Mouse (Mus musculus): ENCODE data around the gene Filip1l. TPM values are rescaled to one million over a fixed set of nuclear protein-coding genes. Genes with fewer than 3 reads are reported as not detected.
A peak's percentile ranks its signal among the peaks of the same experiment; 100 is the strongest.

Filip1l gene
- polyA plus RNA-seq, 1 experiment from 2014 or later: 116 TPM

DNA sequence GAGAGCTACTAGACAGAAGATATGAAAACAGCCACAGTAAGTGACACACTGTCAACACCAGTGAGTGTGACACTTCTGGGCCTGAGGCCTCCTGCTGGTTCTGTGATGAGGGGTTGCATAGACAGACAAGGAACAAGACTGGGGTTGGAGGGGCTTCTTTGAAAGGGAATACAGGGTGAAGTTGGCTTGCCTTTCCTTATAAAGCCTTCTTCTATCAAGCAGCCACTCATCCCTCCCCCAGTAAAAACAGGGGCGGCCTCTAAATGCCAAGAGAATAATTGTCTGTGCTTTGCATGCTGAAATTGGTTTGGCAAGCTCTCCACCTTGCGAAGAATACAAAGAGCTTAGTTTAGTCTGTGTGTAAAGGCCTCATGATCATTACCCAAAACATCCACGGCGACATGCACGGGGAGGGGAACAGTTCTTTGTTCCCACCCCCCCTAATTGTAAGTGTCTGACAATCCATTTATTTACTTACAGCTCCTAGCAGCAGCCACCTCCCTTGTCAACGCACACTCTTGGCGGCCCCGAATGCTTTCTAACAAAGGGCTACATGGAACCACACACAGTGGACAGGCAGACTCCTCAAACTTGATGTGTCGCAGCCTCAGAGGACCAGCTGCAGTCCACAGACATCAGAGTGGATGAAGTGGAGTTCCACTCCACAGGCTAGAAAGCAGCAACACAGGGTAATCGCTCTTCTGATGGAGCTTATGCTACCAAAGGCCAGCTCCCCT is 143.7 kb downstream of the Filip1l start:
- no peak for DNase-seq (ENCODE audit: low read depth, low spot score)

DNA sequence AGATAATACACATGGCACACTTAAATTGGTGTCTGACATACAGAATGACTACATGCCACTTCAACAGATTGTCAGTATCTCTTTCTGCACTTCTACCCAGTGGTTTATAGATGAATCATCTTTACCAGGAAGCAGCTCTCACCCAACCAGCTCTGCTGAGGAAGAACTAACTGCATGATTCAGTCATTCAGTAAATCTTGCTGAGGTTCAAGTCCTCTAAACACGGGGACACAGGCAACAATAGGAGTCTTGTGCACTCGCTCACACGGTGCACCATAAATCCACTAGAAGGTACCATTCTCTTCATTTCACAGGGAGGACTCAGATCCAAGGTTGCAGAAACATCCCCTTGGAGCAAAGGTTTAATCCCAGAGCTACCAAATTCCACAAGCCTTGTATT is 148.0 kb downstream of the Filip1l start:
- ChIA-PET POLR2A (no interaction called here), CTCF (interaction anchor here (0.8 to 2.1 kb wide), 4 partner anchors 10 to 46 kb away, joined by 3 to 9 read pairs (median 4); no protein-coding TSS in a partner anchor)
- no peak for DNase-seq (ENCODE audit: low read depth, low spot score)
- H3K27me3 ChIP-seq: no peaks in the 10 kb centered on the region
- ATAC-seq: no peak
- no peak for TF ChIP-seq CTCF (IDR thresholded peaks at IDR 0.05)
- in situ Hi-C loops (cut with MboI; ENCODE audit: low pct_unique_long_range_greater_than_20kb): no loop called here

More for the DNA sequence above, 143.7 kb downstream of the Filip1l start:
- ATAC-seq: no peak
- ChIA-PET CTCF (no interaction called here), POLR2A (interaction anchor here (1.4 kb wide), 1 partner anchor 18 kb away, joined by 4 read pairs; no protein-coding TSS in a partner anchor)
- in situ Hi-C loops (cut with MboI; ENCODE audit: low pct_unique_long_range_greater_than_20kb): no loop called here
- no peak for TF ChIP-seq CTCF (IDR thresholded peaks at IDR 0.05)
- H3K27me3 ChIP-seq: no peaks in the 10 kb centered on the region

DNA sequence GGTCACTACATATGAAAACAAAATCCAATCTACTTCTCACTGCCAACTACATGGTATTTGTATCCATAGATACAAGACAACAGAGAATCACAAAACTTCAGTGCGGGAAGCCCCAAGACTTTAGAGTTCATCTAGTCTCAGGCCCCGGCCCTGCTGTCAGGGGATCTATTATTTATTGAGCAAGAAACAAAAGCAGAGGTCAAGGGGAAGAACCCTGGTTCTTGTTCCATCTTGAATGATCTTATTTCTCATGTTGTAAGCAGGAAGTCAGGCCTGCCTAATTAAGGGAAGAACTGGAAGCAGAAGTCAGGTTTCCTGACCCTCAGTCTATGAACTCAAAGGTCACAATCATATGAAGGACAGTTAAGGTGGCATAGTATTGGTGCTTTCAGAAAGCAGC is 149.3 kb downstream of the Filip1l start:
- CTCF ChIA-PET: interaction anchor here (2.1 kb wide), 1 partner anchor 14 kb away, joined by 6 read pairs; no protein-coding TSS in a partner anchor
- DNase-seq (ENCODE audit: low read depth, low spot score) (no peak), ATAC-seq (no peak)
- TF ChIP-seq CTCF (IDR thresholded peaks at IDR 0.05): no peak
- in situ Hi-C loops (cut with MboI; ENCODE audit: low pct_unique_long_range_greater_than_20kb): no loop called here
- no peaks in the 10 kb centered on the region for H3K27me3 ChIP-seq
- POLR2A ChIA-PET: no interaction called here

DNA sequence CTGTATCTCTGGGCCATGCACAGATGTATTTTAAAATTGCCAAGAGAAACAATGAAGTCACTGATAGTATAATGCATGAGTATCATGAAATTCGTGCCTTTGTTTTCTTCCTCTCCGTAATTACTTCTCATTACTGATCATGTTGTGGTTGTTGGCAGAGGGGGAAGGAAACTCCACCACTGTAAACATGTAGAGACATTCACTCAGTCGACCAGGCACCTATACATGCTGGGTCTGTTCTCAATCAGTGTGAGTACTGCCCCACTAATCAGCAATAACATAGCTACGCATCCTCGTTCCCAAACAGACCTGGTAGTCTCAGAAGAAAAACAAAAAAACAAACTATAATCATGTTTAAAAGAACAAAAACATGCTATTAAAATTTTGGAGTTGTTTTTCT is 149.9 kb downstream of the Filip1l start:
- ChIA-PET POLR2A (no interaction called here), CTCF (no interaction called here)
- TF ChIP-seq CTCF (IDR thresholded peaks at IDR 0.05): no peak
- H3K27me3 ChIP-seq: no peaks in the 10 kb centered on the region
- DNase-seq (ENCODE audit: low read depth, low spot score) (no peak), ATAC-seq (no peak)
- in situ Hi-C loops (cut with MboI; ENCODE audit: low pct_unique_long_range_greater_than_20kb): no loop called here

DNA sequence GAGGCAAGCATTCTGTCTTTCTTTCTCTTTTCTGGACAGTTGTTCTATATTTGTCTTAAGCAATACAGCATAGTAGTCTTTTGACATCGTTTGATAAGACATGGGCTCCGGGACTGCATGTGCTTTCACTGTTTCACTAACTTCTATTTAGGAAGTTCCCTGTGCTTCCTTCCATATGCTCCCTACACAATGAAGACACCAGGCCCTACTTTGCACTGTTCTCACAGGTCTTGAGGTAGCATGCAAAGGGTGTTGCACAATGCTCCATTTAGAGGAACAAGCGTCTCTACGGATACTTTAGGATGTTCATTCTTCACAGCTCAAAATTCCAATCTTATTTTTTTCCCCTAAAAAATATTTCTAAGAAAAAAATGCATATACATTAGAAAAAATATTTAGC is 151.8 kb downstream of the Filip1l start:
- ChIA-PET POLR2A (no interaction called here), CTCF (interaction anchor here (1.1 kb wide), 1 partner anchor 9 kb away, joined by 3 read pairs; no protein-coding TSS in a partner anchor)
- ATAC-seq (no peak), DNase-seq (ENCODE audit: low read depth, low spot score) (no peak)
- H3K27me3 ChIP-seq: no peaks in the 10 kb centered on the region
- in situ Hi-C loops (cut with MboI; ENCODE audit: low pct_unique_long_range_greater_than_20kb): no loop called here
- no peak for TF ChIP-seq CTCF (IDR thresholded peaks at IDR 0.05)

DNA sequence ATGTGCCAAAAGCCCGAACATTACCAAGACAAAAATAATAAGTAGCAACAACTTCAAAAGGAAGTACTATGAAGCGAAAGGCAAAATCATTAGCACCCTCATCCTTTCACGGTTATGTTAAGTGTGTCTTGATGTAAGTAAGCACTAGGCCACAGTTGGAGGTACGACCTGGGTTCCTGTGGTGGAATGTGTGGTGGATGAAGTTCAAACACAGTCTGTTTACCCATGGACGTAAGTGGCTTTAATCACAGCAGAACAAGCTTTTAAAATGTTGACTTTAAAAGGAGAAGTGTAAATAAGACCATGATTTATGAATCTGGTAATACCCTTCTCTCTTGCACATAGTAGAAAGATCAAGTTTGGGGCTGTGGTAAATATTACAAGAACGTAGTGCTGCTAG is 153.2 kb downstream of the Filip1l start:
- no peaks in the 10 kb centered on the region for H3K27me3 ChIP-seq
- ATAC-seq (no peak), DNase-seq (ENCODE audit: low read depth, low spot score) (no peak)
- no peak for TF ChIP-seq CTCF (IDR thresholded peaks at IDR 0.05)
- ChIA-PET CTCF (no interaction called here), POLR2A (no interaction called here)
- in situ Hi-C loops (cut with MboI; ENCODE audit: low pct_unique_long_range_greater_than_20kb): no loop called here

DNA sequence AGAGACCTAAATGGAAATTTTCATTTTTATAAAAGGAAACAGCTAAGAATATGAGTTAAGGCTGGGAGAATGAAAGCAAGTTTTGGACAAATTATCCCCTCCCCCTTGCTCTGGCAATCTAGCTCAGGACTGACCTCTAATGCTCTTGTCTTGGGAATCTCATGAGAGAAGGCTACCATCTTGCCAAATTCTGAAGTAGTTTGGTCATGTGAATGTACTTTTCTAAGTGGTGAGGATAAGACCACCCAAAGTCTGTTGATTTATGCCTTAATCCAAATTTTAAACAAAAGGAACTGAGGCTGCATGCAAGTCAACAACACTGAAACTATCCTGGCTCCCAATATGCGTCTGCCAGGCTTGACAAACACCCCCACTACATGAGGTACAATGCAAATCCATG is 155.5 kb downstream of the Filip1l start:
- POLR2A ChIA-PET: no interaction called here
- DNase-seq (ENCODE audit: low read depth, low spot score): no peak
- ATAC-seq: no peak
- CTCF ChIA-PET: no interaction called here
- H3K27me3 ChIP-seq: no peaks in the 10 kb centered on the region
- in situ Hi-C loops (cut with MboI; ENCODE audit: low pct_unique_long_range_greater_than_20kb): no loop called here
- no peak for TF ChIP-seq CTCF (IDR thresholded peaks at IDR 0.05)

DNA sequence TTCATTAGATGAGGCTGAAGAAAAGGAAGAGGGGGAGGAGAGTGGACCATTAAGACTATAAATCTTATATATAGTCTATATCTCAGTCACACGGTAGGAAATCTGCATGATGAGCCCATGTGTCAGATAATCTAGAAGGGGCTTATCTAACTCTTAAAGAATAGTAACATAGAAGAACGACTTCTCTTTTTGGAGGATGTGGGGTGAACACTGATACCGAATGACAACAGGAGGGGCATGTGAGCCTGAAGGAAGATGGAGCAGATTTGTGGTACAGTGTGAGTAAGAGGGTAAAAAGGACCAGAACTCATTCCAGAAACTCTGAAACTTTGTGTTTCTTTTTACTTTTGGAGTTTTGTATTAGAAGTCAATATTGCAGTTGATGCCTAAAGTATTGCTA is 156.2 kb downstream of the Filip1l start:
- ATAC-seq: no peak
- DNase-seq (ENCODE audit: low read depth, low spot score): no peak

DNA sequence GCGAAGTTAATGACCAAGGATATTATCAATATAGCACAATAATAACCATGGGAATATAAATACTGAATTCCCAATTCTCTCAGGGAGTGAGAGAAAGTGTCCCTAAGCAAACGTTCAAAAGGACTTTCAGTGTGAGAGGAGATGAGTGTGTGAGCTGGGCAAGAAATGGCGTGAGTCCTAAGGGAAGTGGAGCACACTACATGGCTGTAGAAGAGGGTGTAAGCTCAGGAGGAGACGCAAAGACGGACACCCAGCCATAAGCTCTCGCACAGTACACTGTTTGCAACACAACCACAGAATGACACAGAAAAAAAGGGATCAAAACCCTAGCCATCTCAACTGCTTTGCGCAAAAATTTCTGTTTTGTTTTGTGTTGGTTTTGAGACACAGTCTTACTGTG is 160.7 kb downstream of the Filip1l start:
- H3K27me3 ChIP-seq: no peaks in the 10 kb centered on the region
- POLR2A ChIA-PET: no interaction called here
- DNase-seq (ENCODE audit: low read depth, low spot score) (no peak), ATAC-seq (no peak)
- CTCF ChIA-PET: no interaction called here
- in situ Hi-C loops (cut with MboI; ENCODE audit: low pct_unique_long_range_greater_than_20kb): no loop called here
- no peak for TF ChIP-seq CTCF (IDR thresholded peaks at IDR 0.05)

More for the DNA sequence above, 156.2 kb downstream of the Filip1l start:
- H3K27me3 ChIP-seq: no peaks in the 10 kb centered on the region
- ChIA-PET POLR2A (no interaction called here), CTCF (no interaction called here)
- in situ Hi-C loops (cut with MboI; ENCODE audit: low pct_unique_long_range_greater_than_20kb): no loop called here
- no peak for TF ChIP-seq CTCF (IDR thresholded peaks at IDR 0.05)

DNA sequence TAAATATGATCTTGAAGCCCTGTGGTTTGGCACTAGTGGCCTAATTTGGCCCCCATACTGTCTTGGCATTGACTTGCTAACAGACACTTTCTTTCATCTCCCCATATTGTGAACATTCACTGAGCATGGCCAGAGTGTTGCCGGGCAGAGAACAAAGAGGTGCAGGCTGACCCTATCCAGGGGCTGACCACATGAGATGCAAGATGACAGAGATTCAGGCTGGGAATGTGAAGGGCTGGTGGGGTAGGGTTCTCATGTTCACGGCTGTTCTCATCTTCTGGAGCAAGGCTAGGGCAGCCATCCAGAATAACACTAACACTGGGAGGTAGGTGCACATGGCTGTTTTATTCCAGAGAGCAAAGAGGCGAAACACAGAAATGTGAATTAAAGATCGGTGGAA is 161.5 kb downstream of the Filip1l start:
- in situ Hi-C loops (cut with MboI; ENCODE audit: low pct_unique_long_range_greater_than_20kb): no loop called here
- CTCF ChIA-PET: interaction anchor here (1.3 kb wide), 2 partner anchors 12 to 271 kb away, joined by 3 read pairs; no protein-coding TSS in a partner anchor
- POLR2A ChIA-PET: interaction anchor here (1.1 kb wide), 1 partner anchor 17 kb away, joined by 4 read pairs; no protein-coding TSS in a partner anchor
- no peak for TF ChIP-seq CTCF (IDR thresholded peaks at IDR 0.05)
- no peak for ATAC-seq
- H3K27me3 ChIP-seq: no peaks in the 10 kb centered on the region
- DNase-seq (ENCODE audit: low read depth, low spot score): no peak

DNA sequence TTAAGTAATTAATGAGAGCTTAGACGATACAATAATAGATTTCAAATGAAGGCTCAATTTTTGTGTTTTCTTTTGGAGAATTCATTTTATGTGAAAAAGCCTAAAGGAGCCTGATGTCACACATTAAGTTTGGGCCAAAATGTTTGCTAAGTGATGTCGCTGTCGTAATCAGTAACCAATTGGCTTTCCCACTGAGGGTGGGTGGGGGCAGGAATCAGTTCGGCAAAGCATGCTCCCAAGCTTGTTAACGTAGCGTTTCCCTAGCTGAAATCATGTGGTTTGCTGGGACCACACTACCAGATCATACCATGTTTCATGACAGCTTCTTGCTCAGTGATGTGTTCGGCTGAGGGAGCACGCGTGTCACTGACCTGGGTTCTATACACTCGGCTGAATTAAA is 162.7 kb downstream of the Filip1l start:
- DNase-seq (ENCODE audit: low read depth, low spot score) (no peak), ATAC-seq (peak; percentile 44)
- no peak for TF ChIP-seq CTCF (IDR thresholded peaks at IDR 0.05)
- no peaks in the 10 kb centered on the region for H3K27me3 ChIP-seq
- in situ Hi-C loops (cut with MboI; ENCODE audit: low pct_unique_long_range_greater_than_20kb): no loop called here
- CTCF ChIA-PET: interaction anchor here (2.1 kb wide), 1 partner anchor 15 kb away, joined by 6 read pairs; no protein-coding TSS in a partner anchor
- POLR2A ChIA-PET: no interaction called here
